Mouse (Mus musculus) bone marrow macrophage, adult 2 months (primary cell): Measurements from ENCODE around the gene Bhlha15.

Source experiments
- CTCF ChIP-seq: IDR thresholded peaks from 2 replicates; pipeline ENCODE4 v1.5.1; 2012; ENCODE audit warnings: low read depth, mild to moderate bottlenecking, low read length, moderate library complexity
- POLR2A ChIP-seq: IDR thresholded peaks from 2 replicates; pipeline ENCODE4 v1.6.1; 2012; ENCODE audit warnings: mild to moderate bottlenecking, low read depth, low read length, borderline replicate concordance

DNA sequence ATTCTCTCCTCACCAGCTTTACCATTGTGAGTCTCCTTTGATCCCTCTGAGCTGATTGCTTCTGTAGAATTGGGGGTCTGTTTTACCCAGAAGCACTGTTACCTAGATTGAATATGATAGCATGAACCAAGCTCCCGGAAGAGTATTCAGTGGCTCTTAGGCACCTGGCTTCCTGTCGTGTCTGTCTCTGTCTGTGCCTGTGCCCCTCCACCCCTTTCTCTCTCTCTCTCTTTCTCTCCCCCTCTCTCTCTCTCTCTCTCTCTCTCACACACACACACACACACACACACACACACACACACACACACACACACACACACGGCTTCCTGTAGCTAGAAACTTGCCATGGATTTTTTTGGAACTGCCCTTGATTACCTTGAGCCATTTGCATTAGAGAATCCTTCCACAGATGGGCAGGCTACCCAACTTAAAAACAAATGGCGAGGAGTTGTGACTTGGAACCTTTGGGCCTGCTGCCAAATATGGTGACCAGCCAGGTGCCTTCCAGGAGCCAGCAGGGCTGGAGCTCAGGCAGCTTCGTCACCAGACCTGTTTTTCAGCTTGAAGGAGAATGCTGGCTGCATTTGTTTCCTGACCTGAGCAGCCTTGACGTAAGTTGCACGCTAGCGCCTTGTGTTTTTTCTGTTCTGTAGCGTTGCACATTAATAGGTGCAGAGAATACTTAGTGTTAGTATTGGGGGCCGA, 27.1 kb upstream of the Bhlha15 start:
- no peak for TF ChIP-seq POLR2A
- TF ChIP-seq CTCF, result no peak
